Mouse (Mus musculus) limb, embryonic 14.5 days (tissue): Measurements from ENCODE around the gene Sh3bp1. TPM values are rescaled to one million over a fixed set of nuclear protein-coding genes. Genes with fewer than 3 reads are reported as not detected.

Experiments
- ATAC-seq: fragments of 200-750 bp; cut with Nextera tagmentation; 2 replicates; pipeline ENCODE4 v1.8.0; 2017; ENCODE audit warnings: low read depth, moderate number of reproducible peaks, moderate TSS enrichment; ENCODE audit not compliant: low FRiP score
- DNase-seq: peaks from one replicate; pipeline ENCODE4 v3.0.0-alpha.2; 2015; ENCODE audit warnings: low spot score
- H3K27ac ChIP-seq: fragments of 300-500 bp; sonication (generic); replicated peaks from 2 replicates; pipeline ENCODE4 v1.5.1; 2014; ENCODE audit warnings: low read depth, mild to moderate bottlenecking, low read length, moderate library complexity, mixed read lengths
- H3K27me3 ChIP-seq: fragments of 300-500 bp; sonication (generic); 2 replicates; pipeline ENCODE4 v1.6.1; 2014; ENCODE audit warnings: low read length, mixed read lengths; ENCODE audit not compliant: control insufficient read depth, insufficient read depth
- H3K36me3 ChIP-seq: fragments of 300-500 bp; sonication (generic); 2 replicates; pipeline ENCODE4 v1.6.1; 2014; ENCODE audit warnings: mild to moderate bottlenecking, low read length, moderate library complexity, mixed read lengths; ENCODE audit not compliant: control insufficient read depth, insufficient read depth
- H3K4me1 ChIP-seq: fragments of 300-500 bp; sonication (generic); 2 replicates; pipeline ENCODE4 v1.6.1; 2014; ENCODE audit warnings: antibody characterized with exemption, low read length, mixed read lengths; ENCODE audit not compliant: control insufficient read depth, insufficient read depth
- H3K4me2 ChIP-seq: fragments of 300-500 bp; sonication (generic); replicated peaks from 2 replicates; pipeline ENCODE4 v1.6.1; 2014; ENCODE audit warnings: low read depth, mild to moderate bottlenecking, low read length, moderate library complexity; ENCODE audit not compliant: severe bottlenecking
- H3K4me3 ChIP-seq: fragments of 300-500 bp; sonication (generic); replicated peaks from 2 replicates; pipeline ENCODE4 v1.5.1; 2014; ENCODE audit warnings: low read length
- H3K9ac ChIP-seq: fragments of 300-500 bp; sonication (generic); 2 replicates; pipeline ENCODE4 v1.6.1; 2014; ENCODE audit warnings: mild to moderate bottlenecking, low read depth, low read length, moderate library complexity; ENCODE audit not compliant: severe bottlenecking
- H3K9me3 ChIP-seq: fragments of 300-500 bp; sonication (generic); 2 replicates; pipeline ENCODE4 v1.6.1; 2016; ENCODE audit warnings: low read length; ENCODE audit not compliant: control insufficient read depth
- POLR2A ChIP-seq: fragments of 200-500 bp; IDR thresholded peaks from 2 replicates; pipeline ENCODE4 v1.8.0; 2012; ENCODE audit warnings: inconsistent platforms, mild to moderate bottlenecking, moderate library complexity, borderline replicate concordance; ENCODE audit not compliant: insufficient read depth, insufficient read length; ENCODE audit errors: extremely low read depth
- WGBS: fragments of 180-500 bp; shearing (Covaris S2); extraction: QIAGEN DNeasy Blood & Tissue Kit; methylation state at CpG from one replicate; pipeline ENCODE4 v1.1.7; 2014; 5-methylcytosine and 5-hydroxymethylcytosine counted together
- polyA plus RNA-seq, 2 experiments: library from polyadenylated mRNA; depleted of rRNA in 1 of 2; stranded (reverse) in 1 of 2; unstranded in 1 of 2; fragments of >200 nt; fragmentation: Nextera tagmentation in 1 of 2; extraction: Ambion mirVana in 1 of 2; gene quantifications; 2 replicates each; pipeline versions ENCODE4 v1.2.1 to v1.2.3; 2012 to 2014

Gene Sh3bp1
- polyA plus RNA-seq, 2 experiments, result 51.7 to 127 TPM

GRCm38 (mm10) chr15:78895741-78896140 lies 3.8 kb upstream of the Sh3bp1 start:
- H3K4me2 ChIP-seq, result no peak overlapping the region
- no peak for TF ChIP-seq POLR2A
- H3K27me3 ChIP-seq, result no peaks in the 10 kb centered on the region
- peaks cover 48% of the 10 kb centered on the region for H3K36me3 ChIP-seq
- ATAC-seq (no peak), DNase-seq (no peak)
- no peaks in the 10 kb centered on the region for H3K9me3 ChIP-seq
- peaks cover 17% of the 10 kb centered on the region for H3K4me1 ChIP-seq
- no peak overlapping the region for H3K9ac ChIP-seq
- WGBS, result 88% methylated on average over 2 of the region's 2 CpGs
- no peak overlapping the region for H3K4me3 ChIP-seq
- H3K27ac ChIP-seq, result no peak overlapping the region

GRCm38 (mm10) chr15:78896149-78896548 lies 3.4 kb upstream of the Sh3bp1 start:
- no peak for DNase-seq
- peaks cover 21% of the 10 kb centered on the region for H3K4me1 ChIP-seq
- no peak for TF ChIP-seq POLR2A
- H3K9ac ChIP-seq, result no peak overlapping the region
- H3K27me3 ChIP-seq, result no peaks in the 10 kb centered on the region
- no peak for ATAC-seq
- H3K9me3 ChIP-seq, result no peaks in the 10 kb centered on the region
- 83% methylated on average over 3 of the region's 3 CpGs for WGBS
- peaks cover 44% of the 10 kb centered on the region for H3K36me3 ChIP-seq
- no peak overlapping the region for H3K4me2 ChIP-seq
- no peak overlapping the region for H3K27ac ChIP-seq
- no peak overlapping the region for H3K4me3 ChIP-seq

GRCm38 (mm10) chr15:78897488-78897887 lies 2.1 kb upstream of the Sh3bp1 start:
- WGBS, result 86% methylated on average over 4 of the region's 4 CpGs
- no peak for DNase-seq
- Histone ChIP-seq H3K4me3 (no peak overlapping the region), H3K4me2 (no peak overlapping the region), H3K36me3 (peaks cover 31% of the 10 kb centered on the region), H3K9ac (no peak overlapping the region), H3K27ac (no peak overlapping the region), H3K9me3 (no peaks in the 10 kb centered on the region), H3K4me1 (peaks cover 28% of the 10 kb centered on the region), H3K27me3 (no peaks in the 10 kb centered on the region)
- ATAC-seq, result no peak
- no peak for TF ChIP-seq POLR2A

- Histone ChIP-seq H3K4me1 (peaks cover 28% of the 10 kb centered on the region), H3K27me3 (no peaks in the 10 kb centered on the region), H3K4me3 (peak overlapping the region; percentile 61; the same call in 1 of the 2 replicates), H3K9ac (peak overlapping the region; percentile 64; the same call in 1 of the 2 replicates), H3K36me3 (peaks cover 30% of the 10 kb centered on the region), H3K9me3 (no peaks in the 10 kb centered on the region), H3K27ac (no peak overlapping the region), H3K4me2 (peak overlapping the region; percentile 82)
- WGBS, result 47% methylated on average over 6 of the region's 6 CpGs
- ATAC-seq (no peak), DNase-seq (no peak)
- no peak for TF ChIP-seq POLR2A
These were observed 1.0 kb upstream of the Sh3bp1 start for GRCm38 (mm10) chr15:78898507-78899001.

- H3K4me2 ChIP-seq, result peak within 1 kb of the TSS; percentile 82
- peak within 1 kb of the TSS; percentile 61 for H3K4me3 ChIP-seq
- no peak for TF ChIP-seq POLR2A
- no peaks in the 10 kb centered on the region for H3K9me3 ChIP-seq
- under 1% methylated on average over 19 of the region's 20 CpGs for WGBS
- H3K36me3 ChIP-seq, result peaks cover 30% of the 10 kb centered on the region
- peak within 1 kb of the TSS; percentile 64 for H3K9ac ChIP-seq
- ATAC-seq (no peak), DNase-seq (no peak)
- peak within 1 kb of the TSS; percentile 23 for H3K27ac ChIP-seq
- peaks cover 28% of the 10 kb centered on the region for H3K4me1 ChIP-seq
- H3K27me3 ChIP-seq, result no peaks in the 10 kb centered on the region
These were observed 194 bp upstream of the Sh3bp1 start, which contains the start of gene Gm49510 for GRCm38 (mm10) chr15:78899409-78899739. Gene Gm49510 (plus strand): TSS chr15:78899667.
